Mouse (Mus musculus) intestine, embryonic 15.5 days (tissue): ENCODE results near the gene Asap2. TPM values are rescaled to one million over a fixed set of nuclear protein-coding genes. Genes with fewer than 3 reads are reported as not detected.

Experiments
- ATAC-seq: fragments of 200-750 bp; cut with Nextera tagmentation; 2 replicates; pipeline ENCODE4 v1.8.0; 2017; ENCODE audit warnings: moderate TSS enrichment, moderate library complexity
- H3K27ac ChIP-seq: fragments of 300-500 bp; sonication (generic); 2 replicates; pipeline ENCODE4 v1.5.1; 2015; ENCODE audit warnings: mild to moderate bottlenecking, inconsistent platforms
- H3K27me3 ChIP-seq: fragments of 300-500 bp; sonication (generic); replicated peaks from 2 replicates; pipeline ENCODE4 v1.6.1; 2015; ENCODE audit warnings: inconsistent platforms
- H3K36me3 ChIP-seq: fragments of 300-500 bp; sonication (generic); 2 replicates; pipeline ENCODE4 v1.6.1; 2015; ENCODE audit warnings: inconsistent platforms
- H3K4me1 ChIP-seq: fragments of 300-500 bp; sonication (generic); replicated peaks from 2 replicates; pipeline ENCODE4 v1.6.1; 2015; ENCODE audit warnings: inconsistent platforms
- H3K4me2 ChIP-seq: fragments of 300-500 bp; sonication (generic); replicated peaks from 2 replicates; pipeline ENCODE4 v1.6.1; 2015; ENCODE audit warnings: mild to moderate bottlenecking, inconsistent platforms
- H3K4me3 ChIP-seq: fragments of 300-500 bp; sonication (generic); replicated peaks from 2 replicates; pipeline ENCODE4 v1.5.1; 2015; ENCODE audit warnings: inconsistent platforms
- H3K9ac ChIP-seq: fragments of 300-500 bp; sonication (generic); 2 replicates; pipeline ENCODE4 v1.6.1; 2015; ENCODE audit warnings: inconsistent platforms
- H3K9me3 ChIP-seq: fragments of 300-500 bp; sonication (generic); 2 replicates; pipeline ENCODE4 v1.6.1; 2016; ENCODE audit warnings: inconsistent platforms
- WGBS: fragments of 180-500 bp; shearing (Covaris S2); methylation state at CpG from one replicate; pipeline ENCODE4 v1.1.7; 2015; 5-methylcytosine and 5-hydroxymethylcytosine counted together
- polyA plus RNA-seq: library from polyadenylated mRNA; unstranded; fragments of >200 nt; fragmentation: Nextera tagmentation; extraction: Ambion mirVana; gene quantifications from 2 replicates; pipeline ENCODE4 v1.2.1, GENCODE M21; 2015

The Asap2 gene
- polyA plus RNA-seq, 1 experiment from 2014 or later, result 6.9 TPM

DNA sequence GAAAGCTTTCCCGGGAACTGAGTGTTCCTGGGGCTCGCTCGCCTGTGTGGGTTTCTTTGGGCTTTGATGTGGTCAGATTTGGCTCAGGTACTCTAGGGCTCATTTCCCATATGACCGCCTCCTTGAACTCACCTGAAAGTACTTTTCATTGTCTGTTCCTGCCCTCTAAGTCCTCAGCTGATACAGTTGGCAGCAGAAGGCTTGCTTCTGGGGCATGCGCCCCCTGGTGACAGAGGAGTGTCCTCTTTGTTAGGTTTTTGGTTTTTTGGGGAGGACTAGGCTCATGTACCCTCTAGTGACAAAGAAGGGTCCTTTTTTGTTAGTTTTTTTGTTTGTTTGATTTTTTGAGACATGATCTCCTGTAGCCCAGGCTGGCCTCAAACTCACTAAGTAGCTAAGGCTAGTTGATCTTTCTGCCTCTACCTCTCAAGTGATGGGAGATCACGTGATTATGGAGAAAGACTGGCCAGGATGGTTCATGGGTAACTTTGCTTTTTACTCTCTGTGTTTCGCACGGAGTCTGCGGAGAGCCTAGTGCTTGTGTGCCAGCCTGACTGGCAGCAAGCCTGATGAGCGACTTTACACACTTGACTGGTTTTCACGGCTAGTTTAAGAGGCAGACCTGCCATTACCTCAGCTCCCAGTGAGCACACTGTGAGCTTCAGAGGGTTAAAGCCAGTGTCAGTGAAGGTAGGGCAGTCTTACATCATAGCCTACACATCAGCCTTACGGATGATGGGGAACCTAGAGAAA, 328.1 kb downstream of the Asap2 start:
- Histone ChIP-seq H3K9me3 (no peaks in the 10 kb centered on the region), H3K9ac (no peak overlapping the region), H3K36me3 (peaks cover 13% of the 10 kb centered on the region), H3K27ac (no peak overlapping the region), H3K27me3 (no peaks in the 10 kb centered on the region), H3K4me3 (no peak overlapping the region), H3K4me1 (0 out of 2 replicates have a peak, but pooled peaks cover 7% of the 10 kb centered on the region), H3K4me2 (no peak overlapping the region)
- WGBS, result 84% methylated on average over 12 of the region's 12 CpGs
- ATAC-seq, result no peak
